Mouse (Mus musculus) G1E (cell line): ENCODE measurements at regions not wholly inside any gene's neighbourhood (a gene's known extent, or its start where the extent isn't known, plus 50 kb on each side); places are given as distances from the start of the nearest gene placed in this dataset.

Source experiments
- CTCF ChIP-seq: IDR thresholded peaks from 2 replicates; pipeline ENCODE4 v1.5.1; 2012; ENCODE audit warnings: low read depth, low read length, inconsistent platforms, mixed read lengths
- TAL1 ChIP-seq: conservative IDR thresholded peaks from 2 replicates; pipeline ENCODE4 v1.6.1; 2012; ENCODE audit warnings: low read depth, low read length, inconsistent platforms, mixed read lengths

- TF ChIP-seq CTCF (no peak), TAL1 (no peak)
These were observed 85.3 kb upstream of the Bace2 start for GRCm38 (mm10) chr16:97271264-97271663.
